Mouse (Mus musculus) spleen, postnatal 4 days (tissue): Measurements from ENCODE around the gene Gm21677.
"Not testable (repeated sequence)": the region's sequence is repeated elsewhere in the genome, so short reads cannot be mapped to it uniquely, and the experiment has no call there.

Experiments
- DNase-seq, 2 experiments: peaks; one replicate each; pipeline ENCODE4 v3.0.0; 2022; ENCODE audit warnings: low spot score in 2 of 2

Gm21677 gene

DNA sequence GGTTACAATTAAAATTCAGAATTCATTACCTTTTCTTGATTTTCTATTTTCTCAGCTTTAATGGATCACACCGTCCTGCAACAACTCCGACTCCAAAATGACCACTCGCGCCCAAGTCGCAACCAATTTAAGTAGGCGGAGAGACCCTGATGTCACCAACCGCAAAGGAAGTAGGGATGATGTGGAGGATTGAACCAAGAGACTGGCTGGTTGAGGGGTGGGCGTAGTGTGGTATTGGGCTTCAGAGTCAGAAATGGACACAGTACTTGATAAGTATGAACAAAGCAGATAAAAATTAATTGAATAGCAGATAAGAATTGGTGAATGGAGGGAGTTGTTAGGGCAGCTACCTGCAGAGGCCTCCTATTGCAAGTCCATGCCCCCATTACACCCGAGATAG lies at the start of gene Gm21677:
Gene Gm21677 (minus strand): TSS at position 101 of the 400 bp plus-strand sequence.
- not testable (repeated sequence) for DNase-seq

DNA sequence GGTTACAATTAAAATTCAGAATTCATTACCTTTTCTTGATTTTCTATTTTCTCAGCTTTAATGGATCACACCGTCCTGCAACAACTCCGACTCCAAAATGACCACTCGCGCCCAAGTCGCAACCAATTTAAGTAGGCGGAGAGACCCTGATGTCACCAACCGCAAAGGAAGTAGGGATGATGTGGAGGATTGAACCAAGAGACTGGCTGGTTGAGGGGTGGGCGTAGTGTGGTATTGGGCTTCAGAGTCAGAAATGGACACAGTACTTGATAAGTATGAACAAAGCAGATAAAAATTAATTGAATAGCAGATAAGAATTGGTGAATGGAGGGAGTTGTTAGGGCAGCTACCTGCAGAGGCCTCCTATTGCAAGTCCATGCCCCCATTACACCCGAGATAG lies 39.0 kb upstream of the Gm21677 start, which contains the start of gene Gm21693:
Gene Gm21693 (minus strand): TSS at position 101 of the 400 bp plus-strand sequence.
- not testable (repeated sequence) for DNase-seq

DNA sequence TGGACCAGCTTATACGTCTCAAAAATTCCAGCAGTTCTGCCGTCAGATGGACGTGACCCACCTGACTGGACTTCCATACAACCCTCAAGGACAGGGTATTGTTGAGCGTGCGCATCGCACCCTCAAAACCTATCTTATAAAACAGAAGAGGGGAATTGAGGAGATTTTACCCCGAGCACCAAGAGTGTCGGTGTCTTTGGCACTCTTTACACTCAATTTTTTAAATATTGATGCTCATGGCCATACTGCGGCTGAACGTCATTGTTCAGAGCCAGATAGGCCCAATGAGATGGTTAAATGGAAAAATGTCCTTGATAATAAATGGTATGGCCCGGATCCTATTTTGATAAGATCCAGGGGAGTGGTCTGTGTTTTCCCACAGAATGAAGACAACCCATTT lies 34.4 kb upstream of the Gm21677 start:
- DNase-seq: peak in 1 of 2 experiments; percentile 48
